In the genomic region with DNA sequence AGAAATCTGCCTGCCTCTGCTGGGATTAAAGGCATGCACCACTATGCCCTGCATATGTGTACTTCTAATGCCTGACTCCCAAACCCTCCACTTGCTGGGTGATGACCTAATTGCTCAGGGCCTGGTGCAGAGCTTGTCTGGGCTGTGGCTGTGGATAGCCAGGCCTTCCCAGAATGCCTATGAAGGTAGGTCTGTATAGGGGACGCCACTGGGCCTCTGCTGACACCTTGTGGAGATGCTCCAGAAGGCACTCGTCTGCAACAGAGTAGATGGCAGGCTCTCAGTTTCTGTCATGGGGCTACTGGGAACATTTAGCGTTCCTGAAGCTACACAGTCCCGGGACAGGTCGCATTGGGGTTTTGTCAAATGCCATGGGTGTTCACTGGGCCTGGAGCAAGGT, we compare ENCODE assay signal across 8 mouse cellular contexts.
A peak's percentile ranks its signal among the peaks of the same experiment; 100 is the strongest.
DNase-seq lines count a peak whose midpoint lies in the region; ATAC-seq and TF ChIP-seq lines count a peak whose summit lies in the region.

No protein-coding gene starts in this region.

- TF ChIP-seq EP300 in lung, postnatal 0 days (IDR thresholded peaks at IDR 0.05), result no peak

- H3K9ac ChIP-seq in hindbrain, embryonic 13.5 days, result no peak overlapping the region
- H3K9ac ChIP-seq in lung, postnatal 0 days (replicated peaks; ENCODE audit: low read depth), result no peak overlapping the region

- H3K4me2 ChIP-seq in hindbrain, embryonic 13.5 days, result no peak overlapping the region
- no peak overlapping the region for H3K4me2 ChIP-seq in lung, postnatal 0 days (replicated peaks; ENCODE audit: low read depth, low read length)

- peak; percentile 83 for ATAC-seq in hindbrain, embryonic 13.5 days (ENCODE audit: low FRiP score)
- peak; percentile 92 for ATAC-seq in lung, postnatal 0 days

- DNase-seq in NIH3T3 (ENCODE audit: low read depth), result peak; percentile 94
- peak; percentile 94 to 95 for DNase-seq in cerebellum, postnatal 10 days
- DNase-seq in frontal cortex, postnatal 36 days (ENCODE audit: low spot score in 2 of 2), result peak; percentile 78 to 88
- DNase-seq in layer of hippocampus, postnatal 10 days (ENCODE audit: low spot score in 2 of 2), result peak; percentile 88 to 89
- peak; percentile 92 for DNase-seq in lung, postnatal 0 days (ENCODE audit: low spot score)
- DNase-seq in retina, adult 2 months (ENCODE audit: low read depth, low spot score), result peak; percentile 40
- DNase-seq in thymus, postnatal 14 days, result peak; percentile 86

- H3K9me3 ChIP-seq in hindbrain, embryonic 13.5 days, result no peaks in the 10 kb centered on the region
- no peaks in the 10 kb centered on the region for H3K9me3 ChIP-seq in lung, postnatal 0 days (ENCODE audit: low read length)

- H3K27ac ChIP-seq in hindbrain, embryonic 13.5 days, result no peak overlapping the region
- no peak overlapping the region for H3K27ac ChIP-seq in lung, postnatal 0 days (ENCODE audit: low read length)

- no peaks in the 10 kb centered on the region for H3K36me3 ChIP-seq in hindbrain, embryonic 13.5 days
- H3K36me3 ChIP-seq in lung, postnatal 0 days (ENCODE audit: insufficient read depth, low read length), result no peaks in the 10 kb centered on the region

- TF ChIP-seq CTCF in lung, postnatal 0 days (IDR thresholded peaks at IDR 0.05), result peak; percentile 98

- WGBS in hindbrain, embryonic 13.5 days, result 10% methylated on average over 5 of the region's 5 CpGs
- WGBS in lung, postnatal 0 days, result 14% methylated on average over 5 of the region's 5 CpGs

- H3K4me1 ChIP-seq in hindbrain, embryonic 13.5 days (replicated peaks), result peaks cover 26% of the 10 kb centered on the region
- peaks cover 13% of the 10 kb centered on the region; the same call in 1 of the 2 replicates for H3K4me1 ChIP-seq in lung, postnatal 0 days (ENCODE audit: insufficient read depth, low read depth, low read length)

- H3K4me3 ChIP-seq in hindbrain, embryonic 13.5 days, result no peak overlapping the region
- no peak overlapping the region for H3K4me3 ChIP-seq in lung, postnatal 0 days (ENCODE audit: low read depth, low read length)

- 0 out of 2 replicates have a peak, but pooled peaks cover 2% of the 10 kb centered on the region for H3K27me3 ChIP-seq in hindbrain, embryonic 13.5 days
- H3K27me3 ChIP-seq in lung, postnatal 0 days (replicated peaks; ENCODE audit: insufficient read depth, low read length), result no peaks in the 10 kb centered on the region

Comparison
In these comparisons a context has a peak if more than half of its experiments do, and no peak if none do; other contexts are left out.
1. DNase-seq: peak in every context shown above with its lines; median percentile 94 in cerebellum, postnatal 10 days; 94 in NIH3T3; 92 in lung, postnatal 0 days; 88 in layer of hippocampus, postnatal 10 days; 86 in thymus, postnatal 14 days; 83 in frontal cortex, postnatal 36 days; 40 in retina, adult 2 months.